Mouse (Mus musculus): ENCODE measurements at regions not wholly inside any gene's neighbourhood (a gene's known extent, or its start where the extent isn't known, plus 50 kb on each side); places are given as distances from the start of the nearest gene placed in this dataset.

DNA sequence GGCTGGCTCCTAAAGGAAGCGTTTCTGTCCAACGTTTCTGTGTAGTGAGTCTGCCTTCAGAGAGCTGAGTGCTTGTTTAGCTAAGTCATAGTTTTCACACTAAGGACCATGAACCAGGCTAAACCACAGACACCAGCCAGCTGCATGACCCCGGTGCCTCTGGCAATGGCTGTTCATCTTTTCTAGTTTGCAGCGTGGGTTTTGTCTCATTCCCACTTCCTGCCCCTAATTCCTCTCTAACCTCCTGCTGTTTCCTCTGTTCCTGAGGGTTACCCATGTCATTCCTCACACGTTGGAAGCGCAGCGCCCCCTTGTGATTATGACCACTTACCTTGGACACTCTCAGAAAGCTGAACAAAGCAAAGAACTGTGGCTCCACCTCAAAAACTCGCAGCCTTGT lies 560.1 kb upstream of the Gm19410 start:
- TF ChIP-seq CTCF (conservative IDR thresholded peaks at IDR 0.05; ENCODE audit: low read length), result peak; percentile 25
- no peak for TF ChIP-seq NANOG (IDR thresholded peaks at IDR 0.05; ENCODE audit: borderline replicate concordance, low read length)
- no peak for TF ChIP-seq POU5F1 (IDR thresholded peaks at IDR 0.05; ENCODE audit: borderline replicate concordance, low read length)

Data from E14TG2a.4 (cell line).